In the genomic region with DNA sequence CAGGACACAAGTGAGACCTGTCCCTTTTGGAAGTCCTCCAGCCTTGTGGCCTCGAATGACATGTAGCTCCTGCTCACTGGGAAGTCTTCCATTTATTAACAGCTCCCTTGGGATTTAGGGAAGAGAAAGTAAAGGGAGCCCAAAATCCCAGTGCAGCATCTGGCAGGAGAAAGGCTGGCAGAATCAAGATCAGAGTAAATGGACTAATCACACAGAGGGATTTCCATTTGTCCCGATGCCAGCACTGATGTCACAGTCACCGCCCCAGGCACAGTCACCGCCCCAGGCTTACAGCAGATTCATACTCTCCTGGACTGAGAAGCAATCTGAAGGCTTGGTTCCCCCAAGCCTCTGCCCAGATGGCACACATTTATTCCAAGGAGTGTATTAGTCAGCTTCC, we compare ENCODE assay signal across 8 mouse cellular contexts.
DNase-seq lines count a peak whose midpoint lies in the region; ATAC-seq lines count a peak whose summit lies in the region.

No protein-coding gene starts in this region.

- ATAC-seq in erythroid progenitor cell, adult 5-6 weeks (replicated peaks; ENCODE audit: low FRiP score, poor library complexity, severe bottlenecking): no peak

- intact Hi-C loops in heart, postnatal 25 days (cut with DNase I): loop anchor here (2.0 to 5.0 kb wide), 2 partner anchors 447 to 646 kb away; no protein-coding TSS in a partner anchor

- DNase-seq in kidney, adult 8-10 months: peak; percentile 4
- no peak for DNase-seq in kidney, adult 18-20 months
- DNase-seq in 3T3-L1 (ENCODE audit: low read depth, low spot score): peak; percentile 22
- DNase-seq in adrenal gland, adult 18-20 months (ENCODE audit: low spot score in 2 of 2): peak; percentile 4 to 32
- peak; percentile 1 for DNase-seq in heart, postnatal 25 days (ENCODE audit: low spot score)
- DNase-seq in right cerebral cortex, postnatal 4 days: peak; percentile 13
- no peak for DNase-seq in c-Kit-positive CD71-positive TER-119-positive erythroid progenitor cells, embryonic 14.5 days (ENCODE audit: low spot score)

Comparison
In these comparisons a context has a peak if more than half of its experiments do, and no peak if none do; other contexts are left out.
1. DNase-seq: peak in kidney, adult 8-10 months (2 of 2), 3T3-L1 (single experiment), adrenal gland, adult 18-20 months (2 of 2), heart, postnatal 25 days (single experiment) and right cerebral cortex, postnatal 4 days (single experiment); none in kidney, adult 18-20 months (single experiment) and c-Kit-positive CD71-positive TER-119-positive erythroid progenitor cells, embryonic 14.5 days (single experiment).